Mouse (Mus musculus) lung, postnatal 0 days (tissue): Measurements from ENCODE around the gene Dnpep.

Experiments
- CTCF ChIP-seq: IDR thresholded peaks from 2 replicates; pipeline ENCODE4 v1.5.1; 2016; ENCODE audit warnings: antibody characterized with exemption, mild to moderate bottlenecking
- EP300 ChIP-seq: IDR thresholded peaks from 2 replicates; pipeline ENCODE4 v1.6.1; 2016; ENCODE audit warnings: antibody characterized with exemption, mild to moderate bottlenecking, control low read depth

DNA sequence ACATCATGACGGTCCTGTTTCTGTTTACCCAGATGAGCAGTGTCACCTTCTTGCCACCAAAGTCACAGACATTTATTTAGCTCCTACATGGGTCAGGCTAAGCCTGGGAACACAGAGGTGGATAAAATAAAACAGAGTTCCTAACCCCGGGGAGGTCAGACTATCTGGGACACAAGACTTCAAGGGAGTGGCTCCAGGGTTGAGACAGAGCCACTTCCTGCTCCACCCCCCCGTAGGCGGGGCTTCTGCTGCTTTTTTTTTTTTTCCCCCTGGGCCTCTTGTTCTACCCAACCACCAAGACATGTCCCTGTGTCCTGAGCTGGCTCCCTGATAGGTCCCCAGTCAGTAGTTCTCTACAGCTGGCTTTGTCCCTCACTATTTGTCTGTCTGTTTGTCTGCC lies 44.0 kb upstream of the Dnpep start:
- TF ChIP-seq CTCF (no peak), EP300 (no peak)
